Mouse (Mus musculus): ENCODE results near the gene 4430402I18Rik.

The 4430402I18Rik gene

GRCm38 (mm10) chr19:28964552-28964903, 3.1 kb downstream of the 4430402I18Rik start:
- DNase-seq: no peak

GRCm38 (mm10) chr19:28963842-28964551, 3.6 kb downstream of the 4430402I18Rik start, which contains the start of gene Plpp6:
Gene Plpp6 (plus strand): TSS chr19:28963953.
- peak; percentile 73 for DNase-seq

- DNase-seq: no peak
Observed at GRCm38 (mm10) chr19:28963513-28963841, 4.1 kb downstream of the 4430402I18Rik start.

GRCm38 (mm10) chr19:28963113-28963512, 4.5 kb downstream of the 4430402I18Rik start:
- DNase-seq: no peak

GRCm38 (mm10) chr19:28951251-28951650, 16.3 kb downstream of the 4430402I18Rik start:
- no peak for DNase-seq

GRCm38 (mm10) chr19:28947311-28947710, 20.3 kb downstream of the 4430402I18Rik start:
- DNase-seq: no peak

GRCm38 (mm10) chr19:28946782-28947181, 20.8 kb downstream of the 4430402I18Rik start:
- no peak for DNase-seq

GRCm38 (mm10) chr19:28941271-28941670, 26.3 kb downstream of the 4430402I18Rik start:
- DNase-seq: no peak

- DNase-seq: no peak
Observed at GRCm38 (mm10) chr19:28940135-28940874, 27.3 kb downstream of the 4430402I18Rik start.

GRCm38 (mm10) chr19:28934897-28935296, 32.7 kb downstream of the 4430402I18Rik start:
- DNase-seq: no peak

GRCm38 (mm10) chr19:28929034-28929433, 38.6 kb downstream of the 4430402I18Rik start:
- no peak for DNase-seq

- no peak for DNase-seq
Observed at GRCm38 (mm10) chr19:28927396-28927795, 40.2 kb downstream of the 4430402I18Rik start.

GRCm38 (mm10) chr19:28926366-28926765, 41.2 kb downstream of the 4430402I18Rik start:
- DNase-seq: no peak

- DNase-seq: no peak
Observed at GRCm38 (mm10) chr19:28917839-28918238, 49.8 kb downstream of the 4430402I18Rik start.

- DNase-seq: no peak
Observed at GRCm38 (mm10) chr19:28916492-28916891, 51.1 kb downstream of the 4430402I18Rik start.

GRCm38 (mm10) chr19:28915602-28916250, 51.9 kb downstream of the 4430402I18Rik start:
- DNase-seq: no peak

GRCm38 (mm10) chr19:28914598-28914997, 53.0 kb downstream of the 4430402I18Rik start:
- no peak for DNase-seq

- DNase-seq: no peak
Observed at GRCm38 (mm10) chr19:28908693-28909092, 58.9 kb downstream of the 4430402I18Rik start.

GRCm38 (mm10) chr19:28908186-28908585, 59.4 kb downstream of the 4430402I18Rik start:
- DNase-seq: no peak

GRCm38 (mm10) chr19:28903536-28904119, 64.0 kb downstream of the 4430402I18Rik start:
- no peak for DNase-seq

GRCm38 (mm10) chr19:28902806-28903205, 64.8 kb downstream of the 4430402I18Rik start:
- DNase-seq: no peak

- DNase-seq: no peak
Observed at GRCm38 (mm10) chr19:28902111-28902510, 65.5 kb downstream of the 4430402I18Rik start.

- no peak for DNase-seq
Observed at GRCm38 (mm10) chr19:28900771-28901170, 66.8 kb downstream of the 4430402I18Rik start.
